Mouse (Mus musculus): ENCODE measurements at regions not wholly inside any gene's neighbourhood (a gene's known extent, or its start where the extent isn't known, plus 50 kb on each side); places are given as distances from the start of the nearest gene placed in this dataset.

DNA sequence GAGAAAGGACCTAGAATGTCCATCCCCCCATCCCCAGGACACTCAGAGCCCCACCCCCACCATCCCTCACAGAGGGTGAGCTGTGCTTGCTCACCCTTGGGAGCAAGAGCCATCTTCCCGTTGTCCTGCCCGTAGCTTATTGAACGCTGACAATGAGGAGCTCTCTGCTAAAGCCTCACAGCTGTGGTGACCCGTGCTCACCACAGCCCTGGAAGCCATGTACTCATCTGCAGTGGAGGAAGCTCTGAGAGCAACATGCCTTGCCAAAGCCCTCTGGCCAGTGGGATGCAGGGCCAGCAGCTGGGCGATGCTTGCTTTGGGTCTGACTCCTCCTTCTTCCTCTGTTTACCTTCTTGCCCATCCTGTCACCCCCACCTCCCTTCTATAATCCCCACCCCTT is 53.8 kb upstream of the Lhfpl2 start:
- Histone ChIP-seq H3ac (ENCODE audit: control insufficient read depth, insufficient read length, low read depth) (no peak overlapping the region), H3K4me3 (ENCODE audit: insufficient read depth, poor library complexity, severe bottlenecking) (no peak overlapping the region), H3K79me3 (ENCODE audit: low read depth) (no peaks in the 10 kb centered on the region), H3K79me2 (ENCODE audit: control insufficient read depth, insufficient read depth) (no peaks in the 10 kb centered on the region), H3K36me3 (ENCODE audit: control insufficient read depth, insufficient read depth) (no peaks in the 10 kb centered on the region), H3K27me3 (ENCODE audit: control insufficient read depth, insufficient read depth, insufficient read length) (no peaks in the 10 kb centered on the region)
- no peak for TF ChIP-seq USF1 (IDR thresholded peaks at IDR 0.05; ENCODE audit: low read depth)

DNA sequence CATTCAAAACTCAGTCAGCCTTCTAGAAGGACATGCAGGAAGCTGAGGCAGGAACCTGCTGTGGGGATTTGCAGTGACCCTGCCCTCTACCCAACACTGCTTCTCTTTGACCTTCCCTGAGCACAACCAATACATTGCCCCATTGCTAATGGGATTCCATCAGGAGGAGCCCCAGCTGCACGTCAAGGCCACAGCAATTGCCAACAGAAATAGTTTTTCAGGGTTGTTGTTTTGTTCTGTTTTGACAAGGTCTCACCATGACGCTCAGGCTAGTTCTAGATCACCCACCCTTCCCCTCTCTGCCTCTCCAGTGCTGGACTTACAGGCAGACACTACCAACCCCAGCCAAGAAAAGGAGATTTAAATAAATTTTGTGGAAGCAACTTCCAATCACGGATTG is 53.2 kb upstream of the Lhfpl2 start:
- TF ChIP-seq MAX (IDR thresholded peaks at IDR 0.05) (no peak), MYOD1 (IDR thresholded peaks at IDR 0.05; ENCODE audit: control insufficient read depth, insufficient read length, low read depth) (no peak), CEBPB (IDR thresholded peaks at IDR 0.05; ENCODE audit: low read depth) (no peak), FOSL1 (IDR thresholded peaks at IDR 0.05; ENCODE audit: insufficient read depth, low read length, poor library complexity, severe bottlenecking) (no peak), CTCF (IDR thresholded peaks at IDR 0.05; ENCODE audit: control insufficient read depth, insufficient read depth, insufficient read length) (no peak), MYOG (IDR thresholded peaks at IDR 0.05; ENCODE audit: control insufficient read depth, extremely low read depth, insufficient read length) (no peak), USF1 (IDR thresholded peaks at IDR 0.05; ENCODE audit: low read depth) (no peak)
- Histone ChIP-seq H3K79me3 (ENCODE audit: low read depth) (no peaks in the 10 kb centered on the region), H3K4me3 (ENCODE audit: insufficient read depth, poor library complexity, severe bottlenecking) (no peak overlapping the region), H3K36me3 (ENCODE audit: control insufficient read depth, insufficient read depth) (no peaks in the 10 kb centered on the region), H3ac (ENCODE audit: control insufficient read depth, insufficient read length, low read depth) (no peak overlapping the region), H3K27me3 (ENCODE audit: control insufficient read depth, insufficient read depth, insufficient read length) (no peaks in the 10 kb centered on the region), H3K79me2 (ENCODE audit: control insufficient read depth, insufficient read depth) (no peaks in the 10 kb centered on the region)

GRCm38 (mm10) chr13:94005880-94006279 is 51.7 kb upstream of the Lhfpl2 start:
- H3K36me3 ChIP-seq (ENCODE audit: control insufficient read depth, insufficient read depth) = no peaks in the 10 kb centered on the region
- no peaks in the 10 kb centered on the region for H3K79me3 ChIP-seq (ENCODE audit: low read depth)
- no peak overlapping the region for H3ac ChIP-seq (ENCODE audit: control insufficient read depth, insufficient read length, low read depth)
- H3K79me2 ChIP-seq (ENCODE audit: control insufficient read depth, insufficient read depth) = no peaks in the 10 kb centered on the region
- TF ChIP-seq CTCF (IDR thresholded peaks at IDR 0.05; ENCODE audit: control insufficient read depth, insufficient read depth, insufficient read length) = no peak
- TF ChIP-seq USF1 (IDR thresholded peaks at IDR 0.05; ENCODE audit: low read depth) = no peak
- no peak for TF ChIP-seq CEBPB (IDR thresholded peaks at IDR 0.05; ENCODE audit: low read depth)
- no peak for TF ChIP-seq MYOD1 (IDR thresholded peaks at IDR 0.05; ENCODE audit: control insufficient read depth, insufficient read length, low read depth)
- no peak for TF ChIP-seq MYOG (IDR thresholded peaks at IDR 0.05; ENCODE audit: control insufficient read depth, extremely low read depth, insufficient read length)
- no peak for TF ChIP-seq MAX (IDR thresholded peaks at IDR 0.05)
- TF ChIP-seq FOSL1 (IDR thresholded peaks at IDR 0.05; ENCODE audit: insufficient read depth, low read length, poor library complexity, severe bottlenecking) = no peak
- no peaks in the 10 kb centered on the region for H3K27me3 ChIP-seq (ENCODE audit: control insufficient read depth, insufficient read depth, insufficient read length)
- no peak overlapping the region for H3K4me3 ChIP-seq (ENCODE audit: insufficient read depth, poor library complexity, severe bottlenecking)
